Mouse (Mus musculus): Measurements from ENCODE around the gene Klf15.

Gene Klf15

GRCm38 (mm10) chr6:90462181-90462706 is at the start of gene Klf15:
Gene Klf15 (plus strand): TSS chr6:90462576.
- 1% methylated on average over 70 of the region's 70 CpGs for WGBS

- 9% methylated on average over 14 of the region's 14 CpGs for WGBS
These were observed 39.8 kb upstream of the Klf15 start for GRCm38 (mm10) chr6:90422565-90422964.

GRCm38 (mm10) chr6:90425361-90425760 is 37.0 kb upstream of the Klf15 start:
- 94% methylated on average over 3 of the region's 3 CpGs for WGBS

- 68% methylated on average over 4 of the region's 4 CpGs for WGBS
These were observed 36.4 kb upstream of the Klf15 start for GRCm38 (mm10) chr6:90426003-90426402.

GRCm38 (mm10) chr6:90428380-90428974 is 33.9 kb upstream of the Klf15 start, which contains the start of gene Cfap100:
Gene Cfap100 (minus strand): TSS chr6:90428797.
- WGBS: 1% methylated on average over 31 of the region's 31 CpGs

GRCm38 (mm10) chr6:90429911-90430310 is 32.5 kb upstream of the Klf15 start:
- 38% methylated on average over 14 of the region's 14 CpGs for WGBS

GRCm38 (mm10) chr6:90431487-90431886 is 30.9 kb upstream of the Klf15 start:
- WGBS: 30% methylated on average over 2 of the region's 2 CpGs

GRCm38 (mm10) chr6:90434687-90435086 is 27.7 kb upstream of the Klf15 start:
- 87% methylated on average over 3 of the region's 3 CpGs for WGBS

- 18% methylated on average over 11 of the region's 11 CpGs for WGBS
These were observed 27.2 kb upstream of the Klf15 start for GRCm38 (mm10) chr6:90435195-90435618.

GRCm38 (mm10) chr6:90436192-90436907 is 26.0 kb upstream of the Klf15 start:
- WGBS: 85% methylated on average over 10 of the region's 10 CpGs

GRCm38 (mm10) chr6:90437041-90437440 is 25.3 kb upstream of the Klf15 start:
- WGBS: 91% methylated on average over 3 of the region's 3 CpGs

- 73% methylated on average over 4 of the region's 4 CpGs for WGBS
These were observed 15.5 kb upstream of the Klf15 start for GRCm38 (mm10) chr6:90446883-90447282.

- 31% methylated on average over 7 of the region's 7 CpGs for WGBS
These were observed 12.2 kb upstream of the Klf15 start for GRCm38 (mm10) chr6:90450179-90450578.

GRCm38 (mm10) chr6:90450697-90451096 is 11.7 kb upstream of the Klf15 start:
- WGBS: 66% methylated on average over 5 of the region's 5 CpGs

GRCm38 (mm10) chr6:90451512-90451911 is 10.9 kb upstream of the Klf15 start:
- 93% methylated on average over 5 of the region's 5 CpGs for WGBS

GRCm38 (mm10) chr6:90453751-90454150 is 8.6 kb upstream of the Klf15 start:
- 94% methylated on average over 5 of the region's 5 CpGs for WGBS

- WGBS: 88% methylated on average over 2 of the region's 2 CpGs
These were observed 5.0 kb upstream of the Klf15 start for GRCm38 (mm10) chr6:90457421-90457820.

- WGBS: 85% methylated on average over 2 of the region's 2 CpGs
These were observed 1.2 kb upstream of the Klf15 start for GRCm38 (mm10) chr6:90461181-90461580.

- 40% methylated on average over 12 of the region's 12 CpGs for WGBS
These were observed 605 bp upstream of the Klf15 start for GRCm38 (mm10) chr6:90461771-90462170.

- WGBS: 0% methylated on average over 38 of the region's 38 CpGs
These were observed 458 bp downstream of the Klf15 start for GRCm38 (mm10) chr6:90462841-90463227.

GRCm38 (mm10) chr6:90463228-90463862 is 969 bp downstream of the Klf15 start:
- 2% methylated on average over 31 of the region's 31 CpGs for WGBS

GRCm38 (mm10) chr6:90463890-90464421 is 1.6 kb downstream of the Klf15 start:
- WGBS: 52% methylated on average over 7 of the region's 7 CpGs

Data from cerebral cortex, adult 2 months (tissue).